Mouse (Mus musculus): ENCODE results near the gene Slc39a7. TPM values are rescaled to one million over a fixed set of nuclear protein-coding genes. Genes with fewer than 3 reads are reported as not detected.
A peak's percentile ranks its signal among the peaks of the same experiment; 100 is the strongest.

The Slc39a7 gene
- polyA plus RNA-seq, 1 experiment from 2014 or later, result 196 TPM

DNA sequence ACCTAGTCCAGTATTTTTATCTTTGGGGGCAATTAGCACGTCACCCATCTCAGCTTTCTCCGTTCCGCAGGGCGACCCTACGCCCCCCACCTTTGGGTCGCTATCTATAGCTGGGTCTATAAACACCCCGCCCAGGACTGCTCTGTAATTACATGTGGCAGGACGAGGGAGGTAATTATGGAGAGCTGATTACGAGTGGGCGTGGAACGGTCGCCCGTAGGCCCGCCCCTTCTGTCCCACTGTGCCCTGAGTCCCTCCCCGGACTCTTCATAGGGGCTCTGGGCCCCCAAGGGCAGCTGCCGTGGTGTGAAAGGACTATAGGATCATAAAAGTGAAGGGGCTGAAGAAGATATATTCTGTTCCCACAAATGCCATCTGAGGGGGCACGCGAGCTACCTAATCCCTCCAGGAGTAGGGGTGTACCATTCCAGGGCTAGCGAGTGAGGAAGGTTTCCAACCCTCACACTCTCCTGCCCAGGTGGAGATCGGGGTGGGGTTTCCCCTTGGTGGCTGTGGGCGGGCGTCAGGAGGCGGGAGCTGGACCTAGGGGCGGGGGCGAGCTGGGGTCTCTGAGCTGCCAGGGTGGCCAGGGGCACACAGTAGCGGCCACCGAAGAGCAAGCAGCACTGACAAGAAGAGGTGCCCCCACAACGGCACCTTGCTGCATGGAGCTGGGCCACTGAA is 7.5 kb upstream of the Slc39a7 start, which contains the start of gene Col11a2:
Col11a2 (plus strand) TSS at position 560 of the 684 bp plus-strand sequence.
- Histone ChIP-seq H3K36me3 (peaks cover 44% of the 10 kb centered on the region), H3K4me3 (peak within 1 kb of the TSS; percentile 39), H3K27me3 (ENCODE audit: low read depth, poor library complexity, severe bottlenecking) (peaks cover 57% of the 10 kb centered on the region), H3K27ac (peak within 1 kb of the TSS; percentile 46), H3K9me3 (replicated peaks) (no peaks in the 10 kb centered on the region), H3K4me1 (peaks cover 47% of the 10 kb centered on the region)
- 7% methylated on average over 28 of the region's 28 CpGs for WGBS
- DNase-seq (ENCODE audit: low spot score), result no peak

DNA sequence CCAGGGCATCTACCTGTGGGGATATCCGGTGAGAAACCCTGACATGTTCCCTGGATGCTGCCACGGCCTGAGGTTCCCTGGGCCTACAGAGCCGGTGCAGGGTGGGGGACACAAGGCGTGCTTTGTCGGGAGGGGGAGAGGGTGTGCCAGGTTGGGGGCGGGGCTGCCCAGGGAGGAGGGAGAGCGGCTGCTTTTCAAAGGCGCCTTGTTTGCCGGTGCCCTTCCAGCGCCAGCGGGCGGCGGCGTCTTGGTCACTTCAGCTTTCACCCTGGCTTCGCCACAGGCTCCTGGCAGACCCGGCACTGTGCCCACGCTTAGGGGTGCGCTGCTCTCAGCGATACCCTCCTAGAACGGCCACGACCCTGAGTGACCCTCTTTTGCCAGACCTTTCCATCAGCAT is 7.0 kb upstream of the Slc39a7 start:
- Histone ChIP-seq H3K4me3 (peak overlapping the region; percentile 39), H3K9me3 (replicated peaks) (no peaks in the 10 kb centered on the region), H3K36me3 (peaks cover 50% of the 10 kb centered on the region), H3K27me3 (ENCODE audit: low read depth, poor library complexity, severe bottlenecking) (peaks cover 57% of the 10 kb centered on the region), H3K27ac (peak overlapping the region; percentile 46; the same call in 1 of the 2 replicates), H3K4me1 (peaks cover 51% of the 10 kb centered on the region)
- no peak for DNase-seq (ENCODE audit: low spot score)
- 12% methylated on average over 21 of the region's 21 CpGs for WGBS

DNA sequence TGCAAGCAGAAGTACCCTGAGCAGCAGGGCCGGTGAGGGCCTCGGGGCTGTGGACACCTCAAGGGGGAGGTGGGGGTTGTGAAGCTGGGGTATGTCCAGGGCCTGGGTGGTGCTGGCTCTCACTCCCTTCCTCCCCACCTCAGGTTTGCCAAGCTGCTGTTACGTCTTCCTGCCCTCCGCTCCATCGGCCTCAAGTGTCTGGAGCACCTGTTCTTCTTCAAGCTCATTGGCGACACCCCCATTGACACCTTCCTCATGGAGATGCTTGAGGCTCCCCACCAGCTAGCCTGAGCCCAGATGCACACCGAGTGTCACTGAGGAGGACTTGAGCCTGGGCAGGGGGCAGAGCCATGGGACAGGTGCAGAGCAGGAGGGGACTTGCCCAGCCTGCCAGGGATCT is 5.8 kb upstream of the Slc39a7 start:
- WGBS, result 96% methylated on average over 7 of the region's 7 CpGs
- DNase-seq (ENCODE audit: low spot score), result no peak
- Histone ChIP-seq H3K9me3 (replicated peaks) (no peaks in the 10 kb centered on the region), H3K27ac (no peak overlapping the region), H3K4me1 (peaks cover 61% of the 10 kb centered on the region), H3K27me3 (ENCODE audit: low read depth, poor library complexity, severe bottlenecking) (peaks cover 53% of the 10 kb centered on the region), H3K36me3 (peaks cover 52% of the 10 kb centered on the region), H3K4me3 (no peak overlapping the region)

DNA sequence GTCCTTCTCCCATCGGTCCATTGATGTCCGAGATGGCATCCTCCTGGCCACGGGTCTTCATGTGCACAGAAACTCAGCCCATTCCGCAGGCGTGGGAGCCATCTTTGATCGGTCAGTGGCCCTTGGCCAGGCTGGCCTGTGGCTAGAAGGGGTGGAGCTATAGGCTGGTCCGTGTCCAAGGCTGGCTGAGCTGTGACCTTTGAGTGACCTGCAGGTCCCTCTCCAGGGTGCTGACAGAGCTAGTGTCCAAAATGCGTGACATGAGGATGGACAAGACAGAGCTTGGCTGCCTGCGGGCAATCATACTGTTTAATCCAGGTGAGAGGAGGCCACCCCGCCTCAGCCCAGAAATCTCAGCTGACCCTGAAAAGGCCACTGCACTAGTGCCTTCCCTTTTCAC is 5.2 kb upstream of the Slc39a7 start:
- Histone ChIP-seq H3K36me3 (peaks cover 52% of the 10 kb centered on the region), H3K9me3 (replicated peaks) (no peaks in the 10 kb centered on the region), H3K27ac (no peak overlapping the region), H3K4me3 (no peak overlapping the region), H3K4me1 (peaks cover 58% of the 10 kb centered on the region), H3K27me3 (ENCODE audit: low read depth, poor library complexity, severe bottlenecking) (peaks cover 47% of the 10 kb centered on the region)
- WGBS, result 78% methylated on average over 10 of the region's 10 CpGs
- DNase-seq (ENCODE audit: low spot score), result no peak

DNA sequence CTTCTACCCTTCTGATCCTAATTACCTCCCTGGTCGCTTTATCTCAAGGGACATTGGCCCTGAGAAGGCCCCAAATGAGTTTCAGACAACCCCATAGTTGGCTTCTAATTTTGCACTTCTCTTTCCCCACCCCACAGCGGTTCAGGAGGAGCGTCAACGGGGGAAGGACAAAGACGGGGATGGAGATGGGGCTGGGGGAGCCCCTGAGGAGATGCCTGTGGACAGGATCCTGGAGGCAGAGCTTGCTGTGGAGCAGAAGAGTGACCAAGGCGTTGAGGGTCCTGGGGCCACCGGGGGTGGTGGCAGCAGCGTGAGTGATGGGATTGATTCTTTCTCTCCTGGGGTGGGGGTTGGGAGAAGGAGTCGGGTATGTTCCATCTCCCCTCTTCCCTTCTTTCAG is 4.0 kb upstream of the Slc39a7 start:
- no peak overlapping the region for H3K27ac ChIP-seq
- no peak overlapping the region for H3K4me3 ChIP-seq
- peaks cover 35% of the 10 kb centered on the region for H3K27me3 ChIP-seq (ENCODE audit: low read depth, poor library complexity, severe bottlenecking)
- 91% methylated on average over 9 of the region's 9 CpGs for WGBS
- H3K36me3 ChIP-seq, result peaks cover 54% of the 10 kb centered on the region
- no peak for DNase-seq (ENCODE audit: low spot score)
- H3K9me3 ChIP-seq (replicated peaks), result no peaks in the 10 kb centered on the region
- peaks cover 51% of the 10 kb centered on the region for H3K4me1 ChIP-seq

DNA sequence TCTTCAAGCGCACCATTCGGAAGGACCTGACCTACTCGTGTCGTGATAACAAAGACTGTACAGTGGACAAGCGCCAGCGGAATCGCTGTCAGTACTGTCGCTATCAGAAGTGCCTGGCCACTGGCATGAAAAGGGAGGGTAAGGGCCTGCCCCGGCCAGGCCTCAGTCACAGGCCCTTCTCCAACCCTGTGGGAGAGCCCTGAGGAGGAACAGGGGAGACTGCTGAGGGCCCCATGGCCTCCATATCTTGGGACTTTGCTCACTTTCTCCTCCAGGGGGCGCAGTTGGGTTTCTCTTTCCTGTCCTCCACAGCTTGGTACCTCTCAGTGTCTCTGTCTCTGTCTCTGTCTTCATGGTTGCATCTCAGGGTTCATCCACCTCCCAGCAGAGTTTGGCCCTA is 2.6 kb upstream of the Slc39a7 start:
- Histone ChIP-seq H3K36me3 (peaks cover 69% of the 10 kb centered on the region), H3K9me3 (replicated peaks) (no peaks in the 10 kb centered on the region), H3K4me1 (peaks cover 51% of the 10 kb centered on the region), H3K27ac (no peak overlapping the region), H3K4me3 (no peak overlapping the region), H3K27me3 (ENCODE audit: low read depth, poor library complexity, severe bottlenecking) (peaks cover 22% of the 10 kb centered on the region)
- no peak for DNase-seq (ENCODE audit: low spot score)
- 81% methylated on average over 10 of the region's 10 CpGs for WGBS

DNA sequence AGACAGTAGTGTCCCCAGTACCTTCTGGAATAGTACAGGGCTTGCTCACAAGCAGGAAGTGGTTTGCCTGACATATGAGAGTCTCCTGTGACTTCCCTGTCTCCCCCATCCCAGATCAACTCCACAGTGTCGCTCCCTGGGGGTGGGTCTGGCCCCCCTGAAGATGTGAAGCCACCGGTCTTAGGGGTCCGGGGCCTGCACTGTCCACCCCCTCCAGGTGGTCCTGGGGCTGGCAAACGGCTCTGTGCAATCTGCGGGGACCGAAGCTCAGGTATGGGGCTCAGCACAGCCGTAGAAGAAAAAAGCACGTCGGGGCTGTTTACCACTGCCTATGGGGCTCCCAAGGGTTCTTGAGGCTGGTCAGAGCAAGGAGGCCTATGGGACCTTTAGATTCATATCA is 2.0 kb upstream of the Slc39a7 start:
- Histone ChIP-seq H3K9me3 (replicated peaks) (no peaks in the 10 kb centered on the region), H3K36me3 (peaks cover 75% of the 10 kb centered on the region), H3K27ac (no peak overlapping the region), H3K27me3 (ENCODE audit: low read depth, poor library complexity, severe bottlenecking) (peaks cover 15% of the 10 kb centered on the region), H3K4me3 (peak overlapping the region; percentile 77), H3K4me1 (peaks cover 51% of the 10 kb centered on the region)
- 95% methylated on average over 9 of the region's 9 CpGs for WGBS
- no peak for DNase-seq (ENCODE audit: low spot score)

DNA sequence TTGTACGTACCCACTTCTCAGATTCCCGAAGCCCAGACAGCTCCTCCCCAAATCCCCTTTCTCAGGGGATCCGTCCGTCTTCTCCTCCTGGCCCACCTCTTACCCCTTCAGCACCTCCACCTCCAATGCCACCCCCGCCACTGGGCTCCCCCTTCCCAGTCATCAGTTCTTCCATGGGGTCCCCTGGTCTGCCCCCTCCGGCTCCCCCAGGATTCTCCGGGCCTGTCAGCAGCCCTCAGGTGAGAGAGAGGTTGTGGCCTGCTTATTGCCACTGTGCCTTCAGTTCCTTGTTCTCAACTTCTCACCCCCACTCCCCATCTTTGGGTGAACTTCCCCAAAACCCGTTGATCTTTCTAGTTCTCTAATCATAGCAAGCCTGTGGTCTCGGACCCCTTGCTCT is 1.3 kb upstream of the Slc39a7 start:
- Histone ChIP-seq H3K36me3 (peaks cover 75% of the 10 kb centered on the region), H3K9me3 (replicated peaks) (no peaks in the 10 kb centered on the region), H3K27me3 (ENCODE audit: low read depth, poor library complexity, severe bottlenecking) (peaks cover 9% of the 10 kb centered on the region; the same call in 1 of the 2 replicates), H3K27ac (peak overlapping the region; percentile 96), H3K4me1 (peaks cover 51% of the 10 kb centered on the region), H3K4me3 (peak overlapping the region; percentile 77)
- no peak for DNase-seq (ENCODE audit: low spot score)
- 62% methylated on average over 9 of the region's 9 CpGs for WGBS

DNA sequence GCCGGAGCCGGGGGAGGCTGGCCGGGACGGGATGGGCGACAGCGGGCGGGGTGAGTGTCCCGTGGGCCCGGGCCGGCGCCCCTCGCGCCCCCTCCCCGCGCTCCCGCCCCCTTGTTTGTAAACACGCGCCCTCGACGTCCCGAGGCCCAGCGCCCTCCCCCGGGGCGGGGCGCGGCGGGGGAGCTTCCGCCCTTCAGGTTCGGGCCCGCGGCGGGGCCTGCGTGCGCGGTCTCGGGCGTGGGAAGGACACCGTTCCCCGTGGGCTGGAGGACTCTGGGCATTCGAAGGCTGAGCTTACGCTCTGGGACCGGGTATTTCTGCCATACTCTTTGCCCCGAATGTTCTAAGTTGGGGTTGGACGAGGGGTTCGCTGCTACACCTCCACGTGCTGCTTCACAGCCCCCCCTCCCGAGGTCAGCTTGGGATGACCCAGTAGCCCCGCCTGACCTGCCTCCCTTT is 721 bp upstream of the Slc39a7 start:
- under 1% methylated on average over 32 of the region's 48 CpGs for WGBS
- no peak for DNase-seq (ENCODE audit: low spot score)
- peaks cover 72% of the 10 kb centered on the region for H3K36me3 ChIP-seq
- peaks cover 56% of the 10 kb centered on the region for H3K4me1 ChIP-seq
- H3K9me3 ChIP-seq (replicated peaks), result no peaks in the 10 kb centered on the region
- peaks cover 3% of the 10 kb centered on the region; the same call in 1 of the 2 replicates for H3K27me3 ChIP-seq (ENCODE audit: low read depth, poor library complexity, severe bottlenecking)
- H3K27ac ChIP-seq, result peak overlapping the region; percentile 96
- H3K4me3 ChIP-seq, result peak overlapping the region; percentile 77

DNA sequence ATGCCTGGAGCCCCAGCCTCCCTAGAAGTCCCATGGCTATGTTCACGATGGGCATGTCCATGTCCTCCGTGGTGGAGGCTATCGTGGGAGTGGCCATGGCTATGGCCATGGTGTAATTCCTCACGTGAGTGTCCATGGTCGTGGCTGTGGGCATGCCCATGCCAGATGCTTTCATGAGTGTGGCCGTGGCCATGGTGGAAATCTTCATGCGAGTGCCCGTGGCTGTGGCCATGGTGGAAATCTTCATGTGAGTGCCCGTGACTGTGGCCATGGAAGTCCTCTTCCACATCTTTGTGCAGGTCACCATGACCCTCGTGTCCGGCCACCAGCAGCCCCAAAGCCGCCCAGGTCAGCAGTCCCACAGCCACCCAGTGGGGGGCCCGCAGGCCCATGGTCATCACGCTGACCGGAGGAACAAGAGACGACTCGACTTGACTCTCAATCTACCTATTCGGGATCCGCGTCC is 588 bp downstream of the Slc39a7 start:
- Histone ChIP-seq H3K4me3 (peak overlapping the region; percentile 77), H3K36me3 (peaks cover 59% of the 10 kb centered on the region), H3K9me3 (replicated peaks) (no peaks in the 10 kb centered on the region), H3K27me3 (ENCODE audit: low read depth, poor library complexity, severe bottlenecking) (no peaks in the 10 kb centered on the region), H3K4me1 (peaks cover 69% of the 10 kb centered on the region), H3K27ac (peak overlapping the region; percentile 96)
- no peak for DNase-seq (ENCODE audit: low spot score)
- 5% methylated on average over 20 of the region's 20 CpGs for WGBS

DNA sequence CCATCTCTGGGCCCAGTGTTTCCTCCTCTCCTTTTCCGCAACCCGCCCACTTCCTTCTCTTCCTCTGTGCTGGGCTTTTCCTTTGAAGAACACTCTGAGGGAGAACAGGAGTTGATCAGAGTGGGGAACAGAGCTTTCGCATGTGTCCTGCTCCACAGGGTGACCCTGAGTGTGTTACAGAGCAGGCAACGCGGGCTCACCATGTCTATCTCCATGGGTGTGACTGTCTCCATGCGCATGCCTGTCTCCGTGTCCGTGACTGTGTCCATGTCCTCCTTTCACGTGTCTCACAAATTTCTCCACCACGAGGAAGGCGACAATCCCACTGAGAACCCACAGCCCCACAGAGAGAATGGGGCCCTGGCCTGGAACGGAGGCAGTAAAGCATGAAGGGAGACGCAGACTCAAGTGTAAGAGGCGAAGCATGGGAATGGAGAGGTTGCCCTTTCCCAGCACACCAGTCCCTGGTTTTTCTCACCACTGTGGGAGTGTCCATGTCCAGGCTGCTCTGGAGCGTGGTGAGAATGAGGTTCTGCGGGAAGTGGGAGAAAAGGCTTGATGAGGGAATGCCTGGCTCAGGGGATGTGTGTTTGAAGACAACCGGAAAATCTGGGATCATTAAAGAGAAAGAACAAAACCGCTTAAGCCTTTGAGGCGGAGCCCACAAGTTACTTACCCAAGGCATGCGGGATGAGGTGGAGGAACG is 1.4 kb downstream of the Slc39a7 start:
- Histone ChIP-seq H3K27me3 (ENCODE audit: low read depth, poor library complexity, severe bottlenecking) (no peaks in the 10 kb centered on the region), H3K9me3 (replicated peaks) (no peaks in the 10 kb centered on the region), H3K4me1 (peaks cover 77% of the 10 kb centered on the region), H3K36me3 (peaks cover 51% of the 10 kb centered on the region), H3K27ac (peak overlapping the region; percentile 96), H3K4me3 (peak overlapping the region; percentile 77)
- WGBS, result 86% methylated on average over 21 of the region's 21 CpGs
- no peak for DNase-seq (ENCODE audit: low spot score)

DNA sequence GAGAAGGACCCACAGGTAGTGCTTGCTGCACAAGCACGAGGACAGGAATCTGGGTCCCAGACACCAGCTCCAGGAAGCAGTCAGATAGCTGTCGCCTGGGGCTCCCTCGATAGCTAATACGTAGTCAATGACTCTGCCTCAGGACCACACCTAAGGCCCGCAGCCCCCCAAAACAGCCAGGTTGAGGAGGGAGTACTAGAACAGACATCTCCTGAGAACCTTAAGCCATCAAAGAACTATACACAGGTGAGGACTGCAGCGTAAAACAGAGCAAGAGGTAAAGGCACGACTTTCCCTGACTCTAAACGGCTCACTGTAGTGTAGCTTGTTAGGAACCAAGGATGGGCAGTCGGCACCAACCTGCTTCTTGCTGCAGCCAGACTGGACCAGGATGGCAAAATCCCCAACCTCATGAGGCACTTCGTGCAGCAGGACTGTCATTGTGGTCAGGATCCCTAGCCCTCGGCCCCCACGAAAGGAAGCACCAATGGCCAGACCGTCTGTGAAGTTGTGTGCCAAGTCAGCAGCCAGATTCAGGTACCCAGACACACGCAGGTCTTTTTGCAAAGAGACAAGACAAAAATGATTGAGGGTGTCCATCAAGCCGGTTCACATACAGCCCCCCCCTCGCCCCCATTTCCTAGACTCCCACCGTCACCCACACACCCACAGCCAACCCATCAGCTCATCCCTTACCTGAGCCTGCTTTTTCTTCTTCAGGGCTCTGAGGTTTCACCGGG is 2.2 kb downstream of the Slc39a7 start:
- peaks cover 43% of the 10 kb centered on the region for H3K36me3 ChIP-seq
- WGBS, result 92% methylated on average over 18 of the region's 18 CpGs
- no peaks in the 10 kb centered on the region for H3K27me3 ChIP-seq (ENCODE audit: low read depth, poor library complexity, severe bottlenecking)
- peaks cover 84% of the 10 kb centered on the region for H3K4me1 ChIP-seq
- H3K4me3 ChIP-seq, result peak overlapping the region; percentile 77
- no peaks in the 10 kb centered on the region for H3K9me3 ChIP-seq (replicated peaks)
- no peak for DNase-seq (ENCODE audit: low spot score)
- H3K27ac ChIP-seq, result no peak overlapping the region

Measured in limb, embryonic 10.5 days (tissue).